In genomic region chr16:24393556-24394210, GRCm38 (mm10) we compare ENCODE assay signal across 8 mouse cellular contexts. TPM values are rescaled to one million over a fixed set of nuclear protein-coding genes. Genes with fewer than 3 reads are reported as not detected.
DNase-seq lines count a peak whose midpoint lies in the region; ATAC-seq and TF ChIP-seq lines count a peak whose summit lies in the region.

No protein-coding gene starts in this region.

- no peaks in the 10 kb centered on the region for H3K9me3 ChIP-seq in forebrain, embryonic 14.5 days (replicated peaks; ENCODE audit: control insufficient read depth, low read length)
- no peaks in the 10 kb centered on the region for H3K9me3 ChIP-seq in hindbrain, embryonic 10.5 days
- no peaks in the 10 kb centered on the region for H3K9me3 ChIP-seq in limb, embryonic 12.5 days
- H3K9me3 ChIP-seq in midbrain, embryonic 11.5 days (ENCODE audit: control insufficient read depth, low read length) = no peaks in the 10 kb centered on the region
- H3K9me3 ChIP-seq in stomach, embryonic 16.5 days (replicated peaks; ENCODE audit: control insufficient read depth, low read length) = no peaks in the 10 kb centered on the region

- peak overlapping the region; percentile 81 for H3K4me2 ChIP-seq in forebrain, embryonic 14.5 days (ENCODE audit: low read length)
- peak overlapping the region; percentile 79 for H3K4me2 ChIP-seq in limb, embryonic 12.5 days
- peak overlapping the region; percentile 85 for H3K4me2 ChIP-seq in midbrain, embryonic 11.5 days
- peak overlapping the region; percentile 71 for H3K4me2 ChIP-seq in stomach, embryonic 16.5 days (ENCODE audit: low read depth, low read length)

- TF ChIP-seq POLR2A in bone marrow macrophage, adult 2 months (IDR thresholded peaks at IDR 0.05; ENCODE audit: borderline replicate concordance, low read depth, low read length) = no peak

- H3K9ac ChIP-seq in forebrain, embryonic 14.5 days (ENCODE audit: low read length) = peak overlapping the region; percentile 87
- H3K9ac ChIP-seq in limb, embryonic 12.5 days (replicated peaks) = peak overlapping the region; percentile 97
- H3K9ac ChIP-seq in midbrain, embryonic 11.5 days (ENCODE audit: low read length) = peak overlapping the region; percentile 83
- H3K9ac ChIP-seq in stomach, embryonic 16.5 days (ENCODE audit: low read length) = peak overlapping the region; percentile 98

- H3K4me3 ChIP-seq in layer of hippocampus, adult 2 months = peak overlapping the region; percentile 80
- H3K4me3 ChIP-seq in bone marrow macrophage, adult 2 months (ENCODE audit: insufficient read depth, low read length) = peak overlapping the region; percentile 77
- peak overlapping the region; percentile 80 for H3K4me3 ChIP-seq in forebrain, embryonic 14.5 days (ENCODE audit: low read depth, low read length)
- H3K4me3 ChIP-seq in hindbrain, embryonic 10.5 days = peak overlapping the region; percentile 92
- peak overlapping the region; percentile 92 for H3K4me3 ChIP-seq in limb, embryonic 12.5 days (replicated peaks)
- H3K4me3 ChIP-seq in midbrain, embryonic 11.5 days (ENCODE audit: low read depth, low read length) = peak overlapping the region; percentile 77
- peak overlapping the region; percentile 85 for H3K4me3 ChIP-seq in stomach, embryonic 16.5 days (replicated peaks; ENCODE audit: low read length)

- H3K36me3 ChIP-seq in forebrain, embryonic 14.5 days (ENCODE audit: control insufficient read depth, insufficient read depth, low read length) = no peaks in the 10 kb centered on the region
- no peaks in the 10 kb centered on the region for H3K36me3 ChIP-seq in hindbrain, embryonic 10.5 days
- H3K36me3 ChIP-seq in limb, embryonic 12.5 days = no peaks in the 10 kb centered on the region
- H3K36me3 ChIP-seq in midbrain, embryonic 11.5 days (ENCODE audit: control insufficient read depth, insufficient read depth, low read length) = no peaks in the 10 kb centered on the region
- H3K36me3 ChIP-seq in stomach, embryonic 16.5 days (ENCODE audit: control insufficient read depth, insufficient read depth, low read length) = no peaks in the 10 kb centered on the region

- ATAC-seq in forebrain, embryonic 14.5 days = peak; percentile 66
- ATAC-seq in limb, embryonic 12.5 days (ENCODE audit: insufficient number of reproducible peaks, insufficient read depth, low FRiP score, low TSS enrichment, low read depth) = peak; percentile 64
- peak; percentile 74 for ATAC-seq in midbrain, embryonic 11.5 days (ENCODE audit: low FRiP score)
- ATAC-seq in stomach, embryonic 16.5 days (ENCODE audit: insufficient read depth, low FRiP score) = peak; percentile 74

- TF ChIP-seq CTCF in layer of hippocampus, adult 2 months (conservative IDR thresholded peaks at IDR 0.05) = no peak
- TF ChIP-seq CTCF in bone marrow macrophage, adult 2 months (IDR thresholded peaks at IDR 0.05; ENCODE audit: low read depth, low read length) = no peak

- WGBS in forebrain, embryonic 14.5 days = under 1% methylated on average over 47 of the region's 76 CpGs
- WGBS in hindbrain, embryonic 10.5 days = under 1% methylated on average over 76 of the region's 76 CpGs
- WGBS in limb, embryonic 12.5 days = under 1% methylated on average over 48 of the region's 76 CpGs
- 0% methylated on average over 41 of the region's 76 CpGs for WGBS in midbrain, embryonic 11.5 days
- WGBS in stomach, embryonic 16.5 days = under 1% methylated on average over 49 of the region's 76 CpGs

- H3K4me1 ChIP-seq in bone marrow macrophage, adult 2 months (ENCODE audit: control insufficient read depth, insufficient read depth, low read length) = peaks cover 14% of the 10 kb centered on the region
- H3K4me1 ChIP-seq in forebrain, embryonic 14.5 days (ENCODE audit: control insufficient read depth, insufficient read depth, low read length) = peaks cover 11% of the 10 kb centered on the region; the same call in 1 of the 2 replicates
- H3K4me1 ChIP-seq in hindbrain, embryonic 10.5 days (replicated peaks) = peaks cover 26% of the 10 kb centered on the region
- peaks cover 54% of the 10 kb centered on the region for H3K4me1 ChIP-seq in limb, embryonic 12.5 days (replicated peaks)
- no peaks in the 10 kb centered on the region; the same call in 1 of the 2 replicates for H3K4me1 ChIP-seq in midbrain, embryonic 11.5 days (ENCODE audit: control insufficient read depth, insufficient read depth, low read length)
- peaks cover 34% of the 10 kb centered on the region for H3K4me1 ChIP-seq in stomach, embryonic 16.5 days (ENCODE audit: control insufficient read depth, insufficient read depth, low read length)

- DNase-seq in layer of hippocampus, adult 2 months (ENCODE audit: low spot score in 2 of 2) = peak in 1 of 2 experiments; percentile 38
- DNase-seq in layer of hippocampus, adult 9-10 months (ENCODE audit: low spot score) = no peak
- DNase-seq in forebrain, embryonic 14.5 days (ENCODE audit: low spot score) = peak; percentile 62
- peak; percentile 51 for DNase-seq in hindbrain, embryonic 10.5 days (ENCODE audit: low spot score)
- DNase-seq in midbrain, embryonic 11.5 days (ENCODE audit: low spot score, missing footprints) = peak; percentile 91

- H3K27me3 ChIP-seq in forebrain, embryonic 14.5 days (replicated peaks; ENCODE audit: control insufficient read depth, insufficient read depth, low read length) = no peaks in the 10 kb centered on the region
- H3K27me3 ChIP-seq in hindbrain, embryonic 10.5 days (ENCODE audit: insufficient read depth, poor library complexity, severe bottlenecking) = no peaks in the 10 kb centered on the region
- H3K27me3 ChIP-seq in limb, embryonic 12.5 days = no peaks in the 10 kb centered on the region
- H3K27me3 ChIP-seq in midbrain, embryonic 11.5 days (ENCODE audit: control insufficient read depth, insufficient read depth, low read length) = no peaks in the 10 kb centered on the region
- H3K27me3 ChIP-seq in stomach, embryonic 16.5 days (ENCODE audit: control insufficient read depth, insufficient read depth, low read length) = no peaks in the 10 kb centered on the region

- H3K27ac ChIP-seq in layer of hippocampus, adult 2 months = peak overlapping the region; percentile 95
- H3K27ac ChIP-seq in bone marrow macrophage, adult 2 months (ENCODE audit: insufficient read depth, low read depth, low read length) = peak overlapping the region; percentile 77
- H3K27ac ChIP-seq in forebrain, embryonic 14.5 days (ENCODE audit: low read depth, low read length) = peak overlapping the region; percentile 80
- peak overlapping the region; percentile 99 for H3K27ac ChIP-seq in hindbrain, embryonic 10.5 days
- H3K27ac ChIP-seq in limb, embryonic 12.5 days = peak overlapping the region; percentile 99
- H3K27ac ChIP-seq in midbrain, embryonic 11.5 days (ENCODE audit: low read depth, low read length) = peak overlapping the region; percentile 57
- H3K27ac ChIP-seq in stomach, embryonic 16.5 days (ENCODE audit: low read length) = peak overlapping the region; percentile 99

RNA-seq across cellular contexts. Expression of gene Lpp, which starts 0.4 kb away (rescaled TPM):
- 10 to 100 TPM; 10.1 to 10.5 TPM for total RNA-seq in layer of hippocampus, adult 2 months (2021)
- 7.8 and 10.5 TPM in 2 replicates for polyA plus RNA-seq in bone marrow macrophage, adult 2 months (2012; ENCODE audit: insufficient read depth, insufficient read length, missing spikeins)
- 4.8 and 6.7 TPM in 2 replicates for polyA plus RNA-seq in forebrain, embryonic 14.5 days (2014; fragmentation: Nextera tagmentation; extraction: Ambion mirVana)
- polyA plus RNA-seq in hindbrain, embryonic 10.5 days (2016; fragmentation: Nextera tagmentation; extraction: Ambion mirVana) = 26.6 and 28.6 TPM in 2 replicates
- polyA plus RNA-seq in limb, embryonic 12.5 days (2016; fragmentation: Nextera tagmentation; extraction: Ambion mirVana) = 39.4 and 40.3 TPM in 2 replicates
- polyA plus RNA-seq in midbrain, embryonic 11.5 days (2014; fragmentation: Nextera tagmentation; extraction: Ambion mirVana) = 14.4 and 15.7 TPM in 2 replicates
- polyA plus RNA-seq in stomach, embryonic 16.5 days (2015; fragmentation: Nextera tagmentation; extraction: Ambion mirVana) = 79.4 and 89.8 TPM in 2 replicates
